Mouse (Mus musculus) bone marrow, adult 2 months (tissue): ENCODE measurements around the gene Hnf1b.

ENCODE experiments used
- CTCF ChIP-seq: fragments of 200-500 bp; IDR thresholded peaks from 2 replicates; pipeline ENCODE4 v1.5.1; 2011; ENCODE audit warnings: low read length, control low read depth; ENCODE audit not compliant: control insufficient read depth, insufficient read depth
- POLR2A ChIP-seq: fragments of 200-500 bp; IDR thresholded peaks from 2 replicates; pipeline ENCODE4 v1.6.1; 2011; ENCODE audit warnings: low read depth, mild to moderate bottlenecking, control low read depth, low read length, borderline replicate concordance; ENCODE audit not compliant: control insufficient read depth

DNA sequence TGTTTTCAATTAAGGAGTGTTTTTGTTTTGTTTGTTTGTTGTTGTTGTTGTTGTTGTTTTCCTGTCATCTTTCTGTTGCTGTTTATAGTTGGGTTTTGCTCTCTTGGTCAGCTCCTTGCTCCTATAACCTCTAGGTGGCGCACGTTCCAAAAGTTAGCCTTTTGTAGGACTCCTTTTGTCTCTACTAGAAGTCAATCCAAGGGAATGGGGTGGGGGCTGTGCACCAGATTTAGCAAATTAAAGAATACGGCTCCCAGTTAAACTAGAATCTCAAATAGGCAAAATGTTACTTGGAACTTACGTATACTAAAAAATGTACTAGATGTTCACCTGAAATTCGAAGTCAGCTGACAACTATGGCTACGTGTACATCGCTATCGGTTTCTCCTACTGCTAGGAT lies 47.7 kb upstream of the Hnf1b start:
- TF ChIP-seq CTCF = no peak
- no peak for TF ChIP-seq POLR2A
